Mouse (Mus musculus): ENCODE measurements around the gene Ptprd.

Gene Ptprd

DNA sequence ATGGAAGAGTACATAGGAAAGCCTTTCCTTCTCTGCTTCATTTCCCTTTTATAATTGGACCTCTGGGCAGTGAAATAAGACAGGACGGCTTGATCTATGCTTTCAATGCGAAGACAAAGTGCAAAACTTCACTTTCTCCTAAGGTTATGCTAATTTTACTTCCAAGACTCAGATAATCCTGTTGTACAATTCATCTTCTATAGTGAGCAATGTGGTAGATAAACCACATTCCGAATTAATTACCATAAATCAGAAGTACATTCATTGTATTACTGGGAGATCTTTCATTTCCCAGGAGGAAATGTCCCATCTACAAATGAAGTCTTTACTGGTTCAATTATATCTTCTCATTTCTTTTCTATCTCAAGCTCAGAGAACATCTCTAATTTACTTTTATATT is 1346.2 kb downstream of the Ptprd start:
- no peak for DNase-seq

DNA sequence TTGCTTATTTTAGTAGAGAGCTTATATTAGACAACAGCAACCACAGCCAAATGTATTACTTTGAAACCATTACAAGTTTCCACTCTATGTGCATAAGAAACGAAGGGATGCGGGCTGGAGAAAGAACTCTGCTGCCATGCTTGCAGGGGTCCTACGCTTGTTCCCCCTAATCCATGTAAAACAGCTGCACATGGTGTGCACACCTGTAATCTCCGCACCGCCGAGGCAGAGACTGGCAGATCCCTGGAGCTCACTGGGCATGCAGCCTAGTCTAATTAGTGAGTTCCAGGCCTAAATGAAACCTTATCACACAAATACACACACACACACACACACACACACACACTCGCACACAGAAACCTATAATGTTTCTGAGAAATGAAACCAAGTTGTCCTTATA is 1365.5 kb downstream of the Ptprd start:
- DNase-seq = peak in 1 of 2 experiments; percentile 26

DNA sequence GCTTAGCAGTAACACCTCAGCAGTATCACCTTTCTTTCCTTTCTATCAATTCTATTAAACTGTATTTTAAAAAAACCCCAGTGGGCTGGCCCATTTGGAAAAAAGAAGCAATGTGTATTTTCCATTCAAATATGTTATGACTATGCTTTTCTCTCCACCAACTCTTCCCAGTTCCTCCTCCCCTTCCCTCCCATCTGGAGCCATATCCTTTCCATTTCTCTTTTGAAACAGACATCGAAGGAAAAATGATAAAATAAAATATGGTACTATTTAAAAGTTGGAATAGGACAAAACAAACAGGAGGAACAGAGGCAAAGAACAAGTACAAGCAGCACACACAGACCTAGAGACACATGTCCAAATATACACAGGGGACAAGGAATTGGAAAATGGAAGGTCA is 1372.7 kb downstream of the Ptprd start:
- DNase-seq = no peak

- DNase-seq = no peak
These were observed 1399.6 kb downstream of the Ptprd start for GRCm38 (mm10) chr4:76812138-76812537.

GRCm38 (mm10) chr4:76802708-76803107 is 1409.1 kb downstream of the Ptprd start:
- DNase-seq = peak; percentile 40 to 59

GRCm38 (mm10) chr4:76798010-76799007 is 1413.5 kb downstream of the Ptprd start:
- peak; percentile 17 to 26 for DNase-seq

DNA sequence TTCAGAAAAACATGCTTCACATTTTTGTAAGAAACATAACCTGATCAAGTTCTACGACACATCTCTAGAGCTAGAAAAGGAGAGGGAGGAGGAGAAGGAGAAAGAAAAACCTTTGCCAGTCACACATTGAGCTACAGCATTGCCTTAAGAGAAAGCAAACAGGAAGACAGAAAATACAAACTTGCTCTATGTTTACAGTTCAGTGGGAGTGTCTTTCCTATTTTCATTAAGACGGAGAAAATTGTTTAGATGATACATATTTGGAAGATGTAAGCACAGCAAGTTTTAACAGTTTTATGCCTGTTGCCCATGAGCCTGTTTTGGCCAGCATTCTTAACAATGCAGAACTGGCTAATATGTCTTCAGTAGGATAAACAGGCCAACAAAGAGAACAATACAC is 1426.4 kb downstream of the Ptprd start:
- no peak for DNase-seq

GRCm38 (mm10) chr4:76779558-76780124 is 1432.1 kb downstream of the Ptprd start:
- DNase-seq = no peak

DNA sequence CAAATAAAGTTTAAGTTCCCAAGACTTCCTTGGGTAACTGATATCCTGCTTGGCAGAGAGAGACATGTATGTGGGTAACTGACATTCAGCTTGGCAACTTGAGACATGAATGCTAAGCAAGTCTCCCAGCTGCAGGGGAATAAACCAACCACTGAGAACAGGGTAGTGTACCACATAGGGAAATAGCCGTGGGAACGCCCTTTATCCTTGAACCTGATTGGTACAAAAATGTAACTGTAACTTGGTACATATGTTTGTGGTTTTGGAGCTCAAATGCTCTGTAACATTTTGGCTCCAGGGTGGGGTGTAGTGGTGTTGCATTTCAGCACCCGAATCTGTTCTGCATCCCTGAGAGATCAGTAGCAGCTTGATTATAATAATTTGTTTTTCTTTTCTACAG is 1444.8 kb downstream of the Ptprd start:
- DNase-seq = no peak

DNA sequence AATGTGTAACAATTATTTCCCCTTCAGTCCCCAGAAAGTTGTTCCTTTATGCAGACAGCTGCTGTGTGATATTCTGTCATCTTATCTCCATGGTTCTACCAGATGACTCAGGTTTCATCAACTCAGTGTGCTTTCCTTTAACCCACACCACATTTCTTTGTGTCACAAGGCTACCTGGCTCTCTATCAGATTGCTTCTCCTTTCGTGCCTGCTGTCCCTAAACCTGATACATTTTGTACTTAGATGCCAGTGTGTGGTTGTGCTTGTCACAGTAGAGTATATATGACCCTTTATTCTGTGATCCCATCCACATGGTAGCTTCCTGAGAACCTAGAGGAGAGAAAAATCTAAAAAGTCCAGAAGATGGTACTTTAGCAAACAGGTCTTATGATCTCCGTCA is 1445.3 kb downstream of the Ptprd start:
- no peak for DNase-seq

DNA sequence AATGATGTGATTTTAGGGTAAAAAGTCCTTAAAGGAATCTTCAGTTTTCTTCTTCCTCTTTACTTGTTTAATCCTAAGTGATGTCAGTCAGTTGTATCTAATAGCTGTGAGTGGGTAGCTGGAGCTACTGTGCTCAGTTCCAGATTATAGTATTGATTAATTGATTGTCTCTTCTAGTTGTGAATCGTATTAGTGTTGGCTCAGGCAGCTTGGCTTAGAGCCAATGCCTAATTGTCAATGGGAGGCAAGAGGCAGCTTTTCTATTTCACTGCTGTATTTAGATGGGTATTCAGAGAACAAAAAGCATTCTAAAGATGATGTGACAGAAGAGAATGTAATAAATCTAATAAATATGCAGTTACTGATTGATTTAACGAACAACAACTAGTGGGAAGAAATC is 1461.1 kb downstream of the Ptprd start:
- DNase-seq = peak; percentile 18 to 20

DNA sequence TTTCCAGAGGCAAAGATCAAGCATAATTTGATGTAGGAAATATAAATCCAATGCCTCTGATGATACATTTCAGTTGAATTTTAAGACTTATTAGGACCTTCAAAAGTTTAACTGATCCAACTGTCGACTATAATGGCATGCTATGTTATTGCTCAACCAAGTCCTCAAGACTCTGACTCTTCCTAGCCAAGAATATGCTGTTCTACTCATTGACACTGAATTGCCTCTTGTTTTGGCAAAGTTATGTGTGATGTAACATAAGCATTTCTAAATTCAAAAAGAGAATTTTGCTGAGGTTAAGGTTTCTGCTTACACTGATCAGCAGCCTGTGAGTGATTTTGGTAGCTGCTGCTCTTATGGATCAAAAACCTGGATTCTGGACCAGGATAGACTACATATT is 1475.9 kb downstream of the Ptprd start:
- DNase-seq = no peak

GRCm38 (mm10) chr4:76675726-76676125 is 1536.0 kb downstream of the Ptprd start:
- DNase-seq = peak; percentile 53 to 62

DNA sequence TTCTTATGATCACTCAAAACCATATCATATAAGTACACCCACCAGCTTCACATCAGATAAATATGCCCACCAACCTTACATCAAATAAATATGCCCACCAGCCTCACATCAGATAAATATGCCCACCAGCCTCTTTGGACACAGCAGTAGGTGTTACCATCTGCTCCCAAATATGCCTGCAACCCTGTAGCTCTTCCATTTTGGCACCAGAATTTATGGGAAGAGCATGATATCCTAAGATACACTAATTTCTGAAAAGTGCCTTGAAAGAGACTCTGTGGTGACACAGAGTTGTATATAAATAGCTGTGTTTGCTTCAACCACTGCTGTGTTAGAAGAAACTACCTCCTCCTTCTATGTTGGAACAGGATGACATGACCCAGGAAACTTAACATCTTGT is 1538.5 kb downstream of the Ptprd start:
- DNase-seq = peak; percentile 59

- DNase-seq = no peak
These were observed 1539.1 kb downstream of the Ptprd start for GRCm38 (mm10) chr4:76672653-76673052.

GRCm38 (mm10) chr4:76661725-76662124 is 1550.0 kb downstream of the Ptprd start:
- no peak for DNase-seq

DNA sequence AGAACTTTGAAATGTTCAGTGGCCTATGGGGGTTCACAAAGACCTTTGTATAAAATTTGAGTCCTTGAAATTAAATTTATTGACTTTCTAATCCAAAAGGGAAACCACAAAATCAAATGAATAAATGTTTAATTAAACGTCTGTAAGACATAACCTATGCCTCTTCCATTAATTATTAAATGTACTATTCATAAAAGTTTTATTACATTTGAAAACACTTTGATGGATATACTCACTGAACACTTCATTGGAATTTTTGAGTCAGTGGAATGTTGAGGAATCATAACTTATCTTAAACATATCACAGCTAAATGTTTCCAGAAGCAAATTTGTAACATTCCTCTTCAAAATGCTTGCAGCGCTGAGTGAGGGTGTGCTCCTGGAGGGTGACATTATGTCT is 1551.6 kb downstream of the Ptprd start:
- no peak for DNase-seq

DNA sequence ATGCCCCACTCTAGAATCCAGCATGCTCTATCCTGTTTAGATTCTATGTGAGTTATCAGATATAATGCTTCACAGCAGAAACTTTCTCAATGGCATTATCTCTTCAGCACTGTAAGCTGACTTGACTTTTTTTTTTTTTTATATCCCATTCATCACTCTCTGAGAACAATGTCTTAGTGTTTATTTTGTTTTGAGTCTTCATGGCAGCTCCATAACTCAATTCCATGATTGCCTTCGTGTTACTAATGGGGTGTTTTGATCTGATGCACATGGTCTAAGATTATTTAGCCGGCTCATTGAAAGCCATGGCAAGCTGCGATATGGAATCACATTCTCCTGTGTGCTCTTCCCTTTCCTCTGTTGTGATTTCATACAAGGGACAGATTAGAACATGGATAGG is 1555.0 kb downstream of the Ptprd start:
- no peak for DNase-seq

GRCm38 (mm10) chr4:76652971-76653370 is 1558.8 kb downstream of the Ptprd start:
- DNase-seq = no peak

- DNase-seq = peak in 1 of 2 experiments; percentile 1
These were observed 1590.0 kb downstream of the Ptprd start for GRCm38 (mm10) chr4:76621740-76622139.

DNA sequence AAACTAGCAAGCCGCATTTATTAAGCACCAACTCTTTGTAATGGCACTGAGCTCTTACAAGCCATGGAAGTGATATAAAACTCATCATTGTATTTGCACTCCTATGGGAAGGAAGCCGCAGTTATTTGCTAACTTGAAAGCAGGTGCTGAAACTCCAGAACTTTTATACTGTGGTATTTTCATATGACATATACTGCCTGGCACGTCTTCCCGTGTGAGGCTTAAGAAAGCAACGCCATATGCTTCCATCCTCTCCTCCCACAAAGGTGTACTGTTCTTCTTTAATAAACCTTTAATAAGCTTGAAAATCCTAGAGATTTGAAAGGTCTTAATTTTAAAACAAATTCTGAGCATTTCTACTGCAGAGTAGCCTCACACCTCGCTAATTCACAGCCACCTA is 1595.1 kb downstream of the Ptprd start:
- no peak for DNase-seq

GRCm38 (mm10) chr4:76608246-76608645 is 1603.5 kb downstream of the Ptprd start:
- DNase-seq = no peak

DNA sequence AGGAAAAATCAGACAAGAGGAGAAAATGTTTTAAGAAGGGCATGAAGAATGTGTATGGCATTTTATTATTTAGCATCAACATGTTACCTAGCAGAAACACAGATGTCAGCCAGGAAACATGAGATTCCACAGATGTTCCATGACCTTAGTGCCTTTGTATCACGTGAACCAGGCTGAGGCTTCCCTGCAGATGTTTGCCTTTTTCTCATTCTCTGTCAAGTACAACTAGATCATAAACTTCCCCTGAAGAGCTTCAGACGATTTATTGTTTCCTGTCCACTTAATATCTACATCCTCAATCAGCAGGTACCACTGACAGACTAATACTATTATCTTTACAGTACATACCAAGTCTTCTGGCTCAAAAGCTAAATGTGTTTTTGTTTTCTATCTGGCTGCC is 1605.0 kb downstream of the Ptprd start:
- DNase-seq = no peak

GRCm38 (mm10) chr4:76590722-76591121 is 1621.0 kb downstream of the Ptprd start:
- DNase-seq = no peak

Data from cerebellum, postnatal 10 days (tissue).